Mouse (Mus musculus) spleen, postnatal 10 days (tissue): Measurements from ENCODE around the gene Crybg3.

Experiments
- DNase-seq, 2 experiments: peaks; one replicate each; pipeline ENCODE4 v3.0.0; 2021 to 2022; ENCODE audit warnings: low spot score in 2 of 2

The Crybg3 gene

GRCm38 (mm10) chr16:59579237-59579636 is 21.5 kb downstream of the Crybg3 start:
- no peak for DNase-seq

GRCm38 (mm10) chr16:59573961-59574360 is 26.8 kb downstream of the Crybg3 start:
- DNase-seq = no peak

GRCm38 (mm10) chr16:59572685-59573084 is 28.1 kb downstream of the Crybg3 start:
- DNase-seq = no peak

- DNase-seq = no peak
Measured at GRCm38 (mm10) chr16:59570807-59571206, 30.0 kb downstream of the Crybg3 start.

GRCm38 (mm10) chr16:59569837-59570236 is 30.9 kb downstream of the Crybg3 start:
- no peak for DNase-seq

GRCm38 (mm10) chr16:59567721-59568381 is 32.9 kb downstream of the Crybg3 start:
- no peak for DNase-seq

- no peak for DNase-seq
Measured at GRCm38 (mm10) chr16:59566437-59566836, 34.3 kb downstream of the Crybg3 start.

- DNase-seq = no peak
Measured at GRCm38 (mm10) chr16:59565631-59566030, 35.1 kb downstream of the Crybg3 start.

GRCm38 (mm10) chr16:59564025-59564424 is 36.8 kb downstream of the Crybg3 start:
- DNase-seq = no peak

- no peak for DNase-seq
Measured at GRCm38 (mm10) chr16:59559300-59560200, 41.2 kb downstream of the Crybg3 start.

GRCm38 (mm10) chr16:59558916-59559299 is 41.9 kb downstream of the Crybg3 start:
- DNase-seq = no peak

GRCm38 (mm10) chr16:59553490-59554161 is 47.2 kb downstream of the Crybg3 start:
- DNase-seq = no peak

- DNase-seq = no peak
Measured at GRCm38 (mm10) chr16:59551507-59551906, 49.3 kb downstream of the Crybg3 start.

- DNase-seq = no peak
Measured at GRCm38 (mm10) chr16:59549631-59550030, 51.1 kb downstream of the Crybg3 start.

GRCm38 (mm10) chr16:59548582-59548947 is 52.2 kb downstream of the Crybg3 start:
- no peak for DNase-seq

GRCm38 (mm10) chr16:59547887-59548581 is 52.7 kb downstream of the Crybg3 start:
- DNase-seq = no peak

GRCm38 (mm10) chr16:59547466-59547865 is 53.3 kb downstream of the Crybg3 start:
- no peak for DNase-seq

GRCm38 (mm10) chr16:59545360-59545759 is 55.4 kb downstream of the Crybg3 start:
- no peak for DNase-seq

- DNase-seq = no peak
Measured at GRCm38 (mm10) chr16:59541382-59541781, 59.4 kb downstream of the Crybg3 start.

- DNase-seq = no peak
Measured at GRCm38 (mm10) chr16:59540944-59541343, 59.8 kb downstream of the Crybg3 start.

- DNase-seq = no peak
Measured at GRCm38 (mm10) chr16:59535673-59536072, 65.1 kb downstream of the Crybg3 start.

GRCm38 (mm10) chr16:59534349-59534748 is 66.4 kb downstream of the Crybg3 start:
- no peak for DNase-seq
